Mouse (Mus musculus) liver, embryonic 14.5 days (tissue): ENCODE measurements around the gene Hoxa5. TPM values are rescaled to one million over a fixed set of nuclear protein-coding genes. Genes with fewer than 3 reads are reported as not detected.
A peak's percentile ranks its signal among the peaks of the same experiment; 100 is the strongest.

Experiments
- ATAC-seq: fragments of 200-750 bp; cut with Nextera tagmentation; 2 replicates; pipeline ENCODE4 v1.8.0; 2017; ENCODE audit warnings: moderate number of reproducible peaks, mild to moderate bottlenecking, moderate library complexity; ENCODE audit not compliant: insufficient read depth
- DNase-seq, 3 experiments: peaks; one replicate each; pipeline ENCODE4 v3.0.0-alpha.2; 2012 to 2013; ENCODE audit warnings: low read depth in 3 of 3, low spot score in 3 of 3
- H3K27ac ChIP-seq: fragments of 300-500 bp; sonication (generic); 2 replicates; pipeline ENCODE4 v1.5.1; 2014; ENCODE audit warnings: moderate library complexity, mild to moderate bottlenecking, control low read depth, inconsistent platforms
- H3K27me3 ChIP-seq: fragments of 300-500 bp; sonication (generic); 2 replicates; pipeline ENCODE4 v1.6.1; 2014; ENCODE audit warnings: mild to moderate bottlenecking, low read length, moderate library complexity; ENCODE audit not compliant: control insufficient read depth, insufficient read depth
- H3K36me3 ChIP-seq: fragments of 300-500 bp; sonication (generic); replicated peaks from 2 replicates; pipeline ENCODE4 v1.6.1; 2014; ENCODE audit warnings: low read depth; ENCODE audit not compliant: control insufficient read depth, insufficient read depth
- H3K4me1 ChIP-seq, 2 experiments: fragments of 200-500 bp in 1 of 2; fragments of 300-500 bp in 1 of 2; sonication (generic) in 1 of 2; replicated peaks; 2 replicates each; pipeline ENCODE4 v1.6.1; 2012 to 2014; ENCODE audit warnings: antibody characterized with exemption in 1 of 2, inconsistent platforms in 1 of 2, low read length in 1 of 2; ENCODE audit not compliant: control insufficient read depth in 2 of 2, insufficient read depth in 2 of 2
- H3K4me2 ChIP-seq: fragments of 300-500 bp; sonication (generic); 2 replicates; pipeline ENCODE4 v1.6.1; 2014; ENCODE audit warnings: low read depth, mild to moderate bottlenecking, control low read depth, moderate library complexity
- H3K4me3 ChIP-seq, 2 experiments: fragments of 200-500 bp in 1 of 2; fragments of 300-500 bp in 1 of 2; sonication (generic) in 1 of 2; 2 replicates each; pipeline ENCODE4 v1.5.1; 2012 to 2014; ENCODE audit warnings: low read depth in 2 of 2, low read length in 2 of 2, mild to moderate bottlenecking in 2 of 2, control low read depth in 1 of 2, inconsistent platforms in 1 of 2, moderate library complexity in 1 of 2; ENCODE audit not compliant: insufficient read depth in 1 of 2
- H3K9ac ChIP-seq: fragments of 300-500 bp; sonication (generic); replicated peaks from 2 replicates; pipeline ENCODE4 v1.6.1; 2014; ENCODE audit warnings: mild to moderate bottlenecking, control low read depth, moderate library complexity
- H3K9me3 ChIP-seq: fragments of 300-500 bp; sonication (generic); 2 replicates; pipeline ENCODE4 v1.6.1; 2016; ENCODE audit warnings: low read length, mixed read lengths; ENCODE audit not compliant: control insufficient read depth
- CTCF ChIP-seq: IDR thresholded peaks from 2 replicates; pipeline ENCODE4 v1.5.1; 2016; ENCODE audit warnings: antibody characterized with exemption, low read depth, control low read depth
- EP300 ChIP-seq: IDR thresholded peaks from 2 replicates; pipeline ENCODE4 v1.6.1; 2016; ENCODE audit warnings: antibody characterized with exemption, low read depth
- WGBS: fragments of 180-500 bp; shearing (Covaris S2); extraction: QIAGEN DNeasy Blood & Tissue Kit; methylation state at CpG from one replicate; pipeline ENCODE4 v1.1.7; 2014; ENCODE audit not compliant: insufficient replicate concordance; 5-methylcytosine and 5-hydroxymethylcytosine counted together
- polyA plus RNA-seq, 2 experiments: library from polyadenylated mRNA; depleted of rRNA in 1 of 2; stranded (reverse) in 1 of 2; unstranded in 1 of 2; fragments of >200 nt; fragmentation: Nextera tagmentation in 1 of 2; extraction: Ambion mirVana in 1 of 2; gene quantifications; 2 replicates each; pipeline versions ENCODE4 v1.2.1 to v1.2.3; 2012 to 2014

The Hoxa5 gene
- polyA plus RNA-seq, 2 experiments, result 0.43 to 0.52 TPM

DNA sequence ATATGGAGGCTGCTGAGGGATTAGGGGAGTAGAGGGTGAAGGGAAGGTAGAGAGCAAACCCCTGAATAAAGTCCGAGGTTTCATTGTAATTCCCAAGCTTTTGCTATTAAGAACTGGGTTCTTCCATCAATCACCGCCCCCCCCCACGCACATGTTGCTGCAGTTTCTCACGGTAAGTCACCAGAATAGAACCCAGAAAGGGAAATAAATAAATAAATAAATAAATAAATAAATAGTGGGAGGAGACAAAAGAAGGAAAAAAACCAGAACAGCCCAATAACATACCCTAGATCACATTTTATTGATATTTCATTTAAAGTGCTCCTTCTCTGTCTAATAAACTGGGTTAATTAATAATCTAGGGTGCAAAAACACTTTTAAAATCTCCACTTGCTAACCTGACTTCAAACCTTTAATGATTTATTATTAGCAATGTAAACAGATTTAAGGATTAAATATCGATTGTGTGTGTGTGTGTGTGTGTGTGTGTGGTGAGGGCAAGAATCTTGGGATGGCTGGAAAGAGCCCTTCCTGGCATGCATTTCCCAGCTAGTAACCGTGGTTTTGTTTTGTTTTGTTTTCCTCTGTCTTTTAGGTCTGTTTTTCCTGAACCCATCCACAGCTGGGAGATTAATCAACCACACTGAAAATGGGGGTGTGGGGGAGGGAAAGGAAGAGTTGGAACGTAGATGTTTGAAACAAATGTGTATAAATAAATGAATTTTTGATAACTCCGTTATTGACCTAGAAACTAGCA lies 42.9 kb downstream of the Hoxa5 start:
- Histone ChIP-seq H3K4me1 (no peaks in the 10 kb centered on the region; a peak in 1 of 4 replicates), H3K4me3 (no peak overlapping the region), H3K36me3 (no peaks in the 10 kb centered on the region), H3K27me3 (peaks cover 98% of the 10 kb centered on the region), H3K4me2 (no peak overlapping the region), H3K9me3 (no peaks in the 10 kb centered on the region), H3K27ac (no peak overlapping the region), H3K9ac (no peak overlapping the region)
- WGBS, result 21% methylated on average over 8 of the region's 8 CpGs
- TF ChIP-seq CTCF (no peak), EP300 (no peak)
- DNase-seq (no peak), ATAC-seq (no peak)

DNA sequence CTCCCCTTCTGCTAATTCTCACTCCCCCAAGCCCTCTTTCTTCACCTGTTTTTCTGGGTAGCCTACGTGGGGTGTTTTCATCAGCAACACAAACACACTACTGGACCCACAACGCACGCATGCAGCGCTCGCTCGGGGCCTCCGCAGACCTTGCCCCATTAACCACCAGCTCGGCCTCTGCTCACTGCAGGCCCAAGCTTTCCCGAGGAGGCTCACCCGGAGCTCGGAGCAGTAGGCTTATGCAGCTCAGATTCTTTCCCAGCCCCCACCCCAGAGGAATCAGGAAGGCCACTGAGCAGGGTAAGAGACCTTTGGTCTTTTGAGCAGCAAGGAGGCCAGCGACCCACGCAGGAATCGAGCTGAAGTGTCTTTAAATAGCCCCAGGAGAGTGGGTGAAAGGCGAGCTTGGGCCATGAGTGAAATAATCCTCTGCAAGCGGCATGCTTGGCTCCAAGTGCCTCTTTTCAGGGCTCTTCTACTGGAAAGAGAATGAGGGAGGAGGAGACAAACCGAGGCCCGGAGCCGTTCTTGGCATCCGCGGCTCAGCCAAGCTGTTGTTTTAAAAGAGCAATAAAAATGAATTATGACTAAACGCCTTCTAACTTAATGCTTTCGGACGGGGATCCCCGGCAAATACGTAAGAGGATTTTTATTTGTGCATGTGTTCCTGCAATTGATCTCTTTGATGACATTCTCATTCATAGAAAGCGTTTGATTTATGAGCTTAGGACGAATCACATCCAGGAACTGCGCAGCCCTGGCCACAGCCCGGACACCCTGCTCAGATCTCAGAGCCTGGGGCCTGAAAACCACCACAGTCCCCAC lies 43.7 kb downstream of the Hoxa5 start:
- ATAC-seq (no peak), DNase-seq (no peak)
- no peak overlapping the region for H3K27ac ChIP-seq
- 0 out of 4 replicates have a peak overlapping the region, but pooled peaks of 1 of the 2 experiments have one; percentile 7 for H3K4me3 ChIP-seq
- peaks cover 98% of the 10 kb centered on the region for H3K27me3 ChIP-seq
- H3K9ac ChIP-seq, result no peak overlapping the region
- WGBS, result 13% methylated on average over 30 of the region's 30 CpGs
- H3K4me1 ChIP-seq, result no peaks in the 10 kb centered on the region; a peak in 1 of 4 replicates
- no peaks in the 10 kb centered on the region for H3K9me3 ChIP-seq
- H3K4me2 ChIP-seq, result peak overlapping the region; percentile 13; the same call in 1 of the 2 replicates
- H3K36me3 ChIP-seq, result no peaks in the 10 kb centered on the region
- TF ChIP-seq CTCF, result no peak
- no peak for TF ChIP-seq EP300

DNA sequence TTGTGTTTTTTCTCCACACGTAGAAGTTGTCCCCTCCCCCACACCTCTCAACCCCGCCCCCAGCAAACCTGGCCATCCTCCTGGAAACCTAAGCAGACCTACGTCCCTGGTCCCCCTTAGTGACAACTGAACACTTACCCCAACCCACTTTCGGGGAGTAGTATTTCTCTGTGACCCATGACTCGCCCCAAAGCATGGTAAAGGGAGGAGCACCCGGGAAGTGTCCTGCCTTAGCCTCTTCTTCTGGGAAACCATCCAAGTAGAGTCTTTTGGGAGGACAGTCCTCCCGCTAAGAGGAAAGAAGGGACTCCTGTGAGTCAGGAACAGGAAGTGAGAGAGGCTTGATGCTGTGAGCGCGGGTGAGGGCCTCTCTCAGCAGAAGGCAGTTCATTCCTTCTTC lies 44.4 kb downstream of the Hoxa5 start:
- 8% methylated on average over 9 of the region's 9 CpGs for WGBS
- H3K4me1 ChIP-seq, result no peaks in the 10 kb centered on the region; a peak in 1 of 4 replicates
- DNase-seq, result no peak
- H3K36me3 ChIP-seq, result no peaks in the 10 kb centered on the region
- peaks cover 98% of the 10 kb centered on the region for H3K27me3 ChIP-seq
- 0 out of 4 replicates have a peak overlapping the region, but pooled peaks of 1 of the 2 experiments have one; percentile 21 for H3K4me3 ChIP-seq
- H3K9ac ChIP-seq, result no peak overlapping the region
- no peak overlapping the region for H3K27ac ChIP-seq
- no peak for ATAC-seq
- TF ChIP-seq EP300 (no peak), CTCF (no peak)
- H3K9me3 ChIP-seq, result no peaks in the 10 kb centered on the region
- H3K4me2 ChIP-seq, result no peak overlapping the region

DNA sequence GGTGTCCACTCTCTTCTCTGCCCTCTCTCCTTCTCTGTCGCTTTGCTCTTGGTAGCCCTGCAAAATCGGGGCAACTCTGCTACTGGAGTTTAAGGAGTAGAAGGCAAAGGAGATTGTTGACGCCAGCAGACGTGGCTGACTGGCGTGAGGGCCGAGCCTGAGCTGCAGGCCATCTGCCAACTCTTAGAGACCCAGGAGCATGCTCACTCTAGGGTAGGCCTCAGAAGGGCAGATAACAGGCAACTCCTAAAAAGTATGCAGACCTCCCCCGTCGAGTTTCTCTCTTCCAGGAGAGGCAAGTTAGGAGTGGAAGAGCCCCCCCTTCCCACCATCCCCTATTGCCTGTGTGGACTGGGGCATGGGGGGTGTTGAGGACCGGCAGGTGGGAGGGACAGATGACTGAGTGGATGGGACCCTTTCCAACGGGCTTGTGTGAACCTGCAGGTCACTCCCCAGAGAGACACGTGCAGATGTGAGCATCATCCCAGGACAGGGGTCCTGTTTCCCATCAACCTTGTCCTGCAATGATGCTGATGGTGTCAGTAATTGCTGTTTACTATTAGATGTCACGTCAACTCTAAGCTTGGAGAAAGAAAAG lies 45.1 kb downstream of the Hoxa5 start:
- WGBS, result 17% methylated on average over 12 of the region's 12 CpGs
- Histone ChIP-seq H3K27me3 (peaks cover 98% of the 10 kb centered on the region), H3K4me3 (peak overlapping the region; percentile 32 to 57; a peak in 3 of 4 replicates), H3K4me2 (peak overlapping the region; percentile 67), H3K27ac (no peak overlapping the region), H3K9ac (no peak overlapping the region), H3K36me3 (no peaks in the 10 kb centered on the region), H3K4me1 (no peaks in the 10 kb centered on the region; a peak in 1 of 4 replicates), H3K9me3 (no peaks in the 10 kb centered on the region)
- DNase-seq, result no peak
- ATAC-seq, result no peak
- TF ChIP-seq CTCF (no peak), EP300 (no peak)
